Mouse (Mus musculus): ENCODE results near the gene P2ry13. TPM values are rescaled to one million over a fixed set of nuclear protein-coding genes. Genes with fewer than 3 reads are reported as not detected.
A peak's percentile ranks its signal among the peaks of the same experiment; 100 is the strongest.

P2ry13 gene
- 2.6 and 2.7 TPM in 2 replicates for polyA plus RNA-seq (2015; fragmentation: Nextera tagmentation; extraction: Ambion mirVana)

- H3K4me1 ChIP-seq (ENCODE audit: insufficient read depth, low read depth, low read length), result 0 out of 2 replicates have a peak, but pooled peaks cover 3% of the 10 kb centered on the region
- no peak within 1 kb of the TSS for H3K4me2 ChIP-seq (replicated peaks; ENCODE audit: low read depth, low read length)
- H3K4me3 ChIP-seq (ENCODE audit: low read depth, low read length), result no peak within 1 kb of the TSS
- H3K9me3 ChIP-seq (ENCODE audit: low read length), result no peaks in the 10 kb centered on the region
- DNase-seq (ENCODE audit: low spot score) (no peak), ATAC-seq (no peak)
- no peak within 1 kb of the TSS for H3K9ac ChIP-seq (replicated peaks; ENCODE audit: low read depth)
- TF ChIP-seq CTCF (IDR thresholded peaks at IDR 0.05) (no peak), EP300 (IDR thresholded peaks at IDR 0.05) (no peak)
- 77% methylated on average over 6 of the region's 6 CpGs for WGBS
- no peak within 1 kb of the TSS for H3K27ac ChIP-seq (ENCODE audit: low read length)
- H3K36me3 ChIP-seq (ENCODE audit: insufficient read depth, low read length), result no peaks in the 10 kb centered on the region
- no peaks in the 10 kb centered on the region for H3K27me3 ChIP-seq (replicated peaks; ENCODE audit: insufficient read depth, low read length)
Measured at GRCm38 (mm10) chr3:59210727-59211126, at the start of gene P2ry13. Gene P2ry13 (minus strand): TSS chr3:59210882.

GRCm38 (mm10) chr3:59257740-59258664, 47.3 kb upstream of the P2ry13 start:
- Histone ChIP-seq H3K9ac (replicated peaks; ENCODE audit: low read depth) (no peak overlapping the region), H3K4me2 (replicated peaks; ENCODE audit: low read depth, low read length) (no peak overlapping the region), H3K27ac (ENCODE audit: low read length) (no peak overlapping the region), H3K27me3 (replicated peaks; ENCODE audit: insufficient read depth, low read length) (no peaks in the 10 kb centered on the region), H3K36me3 (ENCODE audit: insufficient read depth, low read length) (no peaks in the 10 kb centered on the region), H3K9me3 (ENCODE audit: low read length) (no peaks in the 10 kb centered on the region), H3K4me1 (ENCODE audit: insufficient read depth, low read depth, low read length) (no peaks in the 10 kb centered on the region), H3K4me3 (ENCODE audit: low read depth, low read length) (no peak overlapping the region)
- 75% methylated on average over 20 of the region's 20 CpGs for WGBS
- TF ChIP-seq EP300 (IDR thresholded peaks at IDR 0.05), result no peak
- TF ChIP-seq CTCF (IDR thresholded peaks at IDR 0.05), result no peak
- DNase-seq (ENCODE audit: low spot score) (no peak), ATAC-seq (no peak)

- Histone ChIP-seq H3K27me3 (replicated peaks; ENCODE audit: insufficient read depth, low read length) (no peaks in the 10 kb centered on the region), H3K4me1 (ENCODE audit: insufficient read depth, low read depth, low read length) (no peaks in the 10 kb centered on the region), H3K9ac (replicated peaks; ENCODE audit: low read depth) (no peak overlapping the region), H3K4me3 (ENCODE audit: low read depth, low read length) (no peak overlapping the region), H3K36me3 (ENCODE audit: insufficient read depth, low read length) (no peaks in the 10 kb centered on the region), H3K4me2 (replicated peaks; ENCODE audit: low read depth, low read length) (no peak overlapping the region), H3K9me3 (ENCODE audit: low read length) (no peaks in the 10 kb centered on the region), H3K27ac (ENCODE audit: low read length) (no peak overlapping the region)
- 93% methylated on average over 1 of the region's 1 CpGs for WGBS
- DNase-seq (ENCODE audit: low spot score), result no peak
- ATAC-seq, result no peak
- TF ChIP-seq EP300 (IDR thresholded peaks at IDR 0.05) (no peak), CTCF (IDR thresholded peaks at IDR 0.05) (no peak)
Measured at GRCm38 (mm10) chr3:59250454-59250853, 39.8 kb upstream of the P2ry13 start.

GRCm38 (mm10) chr3:59248031-59248430, 37.3 kb upstream of the P2ry13 start:
- Histone ChIP-seq H3K27ac (ENCODE audit: low read length) (no peak overlapping the region), H3K4me3 (ENCODE audit: low read depth, low read length) (no peak overlapping the region), H3K27me3 (replicated peaks; ENCODE audit: insufficient read depth, low read length) (no peaks in the 10 kb centered on the region), H3K9ac (replicated peaks; ENCODE audit: low read depth) (no peak overlapping the region), H3K36me3 (ENCODE audit: insufficient read depth, low read length) (no peaks in the 10 kb centered on the region), H3K4me2 (replicated peaks; ENCODE audit: low read depth, low read length) (no peak overlapping the region), H3K9me3 (ENCODE audit: low read length) (no peaks in the 10 kb centered on the region), H3K4me1 (ENCODE audit: insufficient read depth, low read depth, low read length) (no peaks in the 10 kb centered on the region)
- DNase-seq (ENCODE audit: low spot score) (no peak), ATAC-seq (no peak)
- no peak for TF ChIP-seq EP300 (IDR thresholded peaks at IDR 0.05)
- no peak for TF ChIP-seq CTCF (IDR thresholded peaks at IDR 0.05)
- 66% methylated on average over 6 of the region's 6 CpGs for WGBS

- no peaks in the 10 kb centered on the region for H3K27me3 ChIP-seq (replicated peaks; ENCODE audit: insufficient read depth, low read length)
- H3K36me3 ChIP-seq (ENCODE audit: insufficient read depth, low read length), result no peaks in the 10 kb centered on the region
- H3K27ac ChIP-seq (ENCODE audit: low read length), result no peak overlapping the region
- H3K4me2 ChIP-seq (replicated peaks; ENCODE audit: low read depth, low read length), result no peak overlapping the region
- TF ChIP-seq CTCF (IDR thresholded peaks at IDR 0.05) (no peak), EP300 (IDR thresholded peaks at IDR 0.05) (no peak)
- no peak for ATAC-seq
- DNase-seq (ENCODE audit: low spot score), result no peak
- H3K4me3 ChIP-seq (ENCODE audit: low read depth, low read length), result no peak overlapping the region
- H3K9me3 ChIP-seq (ENCODE audit: low read length), result no peaks in the 10 kb centered on the region
- H3K4me1 ChIP-seq (ENCODE audit: insufficient read depth, low read depth, low read length), result no peaks in the 10 kb centered on the region
- WGBS, result 65% methylated on average over 6 of the region's 6 CpGs
- no peak overlapping the region for H3K9ac ChIP-seq (replicated peaks; ENCODE audit: low read depth)
Measured at GRCm38 (mm10) chr3:59243384-59243783, 32.7 kb upstream of the P2ry13 start.

GRCm38 (mm10) chr3:59234878-59235277, 24.2 kb upstream of the P2ry13 start:
- H3K27ac ChIP-seq (ENCODE audit: low read length), result no peak overlapping the region
- H3K36me3 ChIP-seq (ENCODE audit: insufficient read depth, low read length), result no peaks in the 10 kb centered on the region
- peak; percentile 6 for DNase-seq (ENCODE audit: low spot score)
- H3K4me1 ChIP-seq (ENCODE audit: insufficient read depth, low read depth, low read length), result no peaks in the 10 kb centered on the region; the same call in 1 of the 2 replicates
- H3K27me3 ChIP-seq (replicated peaks; ENCODE audit: insufficient read depth, low read length), result no peaks in the 10 kb centered on the region
- TF ChIP-seq CTCF (IDR thresholded peaks at IDR 0.05) (no peak), EP300 (IDR thresholded peaks at IDR 0.05) (no peak)
- no peaks in the 10 kb centered on the region for H3K9me3 ChIP-seq (ENCODE audit: low read length)
- WGBS, result 49% methylated on average over 5 of the region's 5 CpGs
- H3K9ac ChIP-seq (replicated peaks; ENCODE audit: low read depth), result no peak overlapping the region
- H3K4me3 ChIP-seq (ENCODE audit: low read depth, low read length), result no peak overlapping the region
- no peak for ATAC-seq
- H3K4me2 ChIP-seq (replicated peaks; ENCODE audit: low read depth, low read length), result no peak overlapping the region
